Mouse (Mus musculus) frontal cortex, adult (tissue): Measurements from ENCODE around the gene Agap1.

ENCODE experiments used
- ATAC-seq: cut with Nextera tagmentation; 2 replicates; pipeline ENCODE4 v1.9.2; 2017; ENCODE audit warnings: mild to moderate bottlenecking, moderate library complexity, mixed read lengths; ENCODE audit not compliant: low TSS enrichment

The Agap1 gene

DNA sequence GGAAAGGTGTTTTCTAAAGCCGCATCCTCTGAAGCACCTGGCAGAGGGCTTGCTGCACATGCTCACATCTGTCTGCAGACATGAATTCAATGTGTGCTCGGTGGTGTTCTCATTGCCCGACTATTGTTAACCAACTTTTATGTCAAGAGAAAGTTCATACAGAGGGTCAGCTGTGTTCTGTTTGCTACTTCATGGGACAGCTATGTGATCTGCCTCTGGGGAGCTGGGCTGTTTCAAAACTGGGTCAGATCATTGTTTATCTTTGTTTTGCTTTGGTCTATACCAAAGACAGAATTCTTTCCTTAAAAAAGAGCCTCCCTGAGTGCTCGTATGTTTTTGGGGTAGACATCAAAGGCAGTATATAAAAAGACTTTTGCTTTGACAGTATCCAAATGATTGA, 89.5 kb downstream of the Agap1 start:
- ATAC-seq = no peak

DNA sequence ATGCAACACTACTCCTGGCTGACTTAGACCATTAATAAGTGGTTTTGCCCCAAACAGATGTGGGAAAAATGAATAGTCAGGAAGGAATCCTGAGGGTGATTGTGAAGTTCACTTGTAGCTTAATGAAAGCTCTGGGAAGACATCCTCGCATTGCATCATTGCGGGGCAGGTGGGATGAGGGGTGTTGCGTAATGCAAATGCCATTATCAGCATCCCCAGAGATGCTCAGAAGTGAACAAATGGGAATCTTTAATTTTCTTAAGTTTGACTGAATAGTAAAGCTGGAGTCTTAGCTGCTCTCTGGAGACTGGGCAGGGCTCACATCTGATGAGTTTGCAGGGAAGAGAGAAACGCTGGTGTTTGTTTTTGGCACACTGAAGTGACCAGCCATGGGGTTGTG, 90.5 kb downstream of the Agap1 start:
- no peak for ATAC-seq

DNA sequence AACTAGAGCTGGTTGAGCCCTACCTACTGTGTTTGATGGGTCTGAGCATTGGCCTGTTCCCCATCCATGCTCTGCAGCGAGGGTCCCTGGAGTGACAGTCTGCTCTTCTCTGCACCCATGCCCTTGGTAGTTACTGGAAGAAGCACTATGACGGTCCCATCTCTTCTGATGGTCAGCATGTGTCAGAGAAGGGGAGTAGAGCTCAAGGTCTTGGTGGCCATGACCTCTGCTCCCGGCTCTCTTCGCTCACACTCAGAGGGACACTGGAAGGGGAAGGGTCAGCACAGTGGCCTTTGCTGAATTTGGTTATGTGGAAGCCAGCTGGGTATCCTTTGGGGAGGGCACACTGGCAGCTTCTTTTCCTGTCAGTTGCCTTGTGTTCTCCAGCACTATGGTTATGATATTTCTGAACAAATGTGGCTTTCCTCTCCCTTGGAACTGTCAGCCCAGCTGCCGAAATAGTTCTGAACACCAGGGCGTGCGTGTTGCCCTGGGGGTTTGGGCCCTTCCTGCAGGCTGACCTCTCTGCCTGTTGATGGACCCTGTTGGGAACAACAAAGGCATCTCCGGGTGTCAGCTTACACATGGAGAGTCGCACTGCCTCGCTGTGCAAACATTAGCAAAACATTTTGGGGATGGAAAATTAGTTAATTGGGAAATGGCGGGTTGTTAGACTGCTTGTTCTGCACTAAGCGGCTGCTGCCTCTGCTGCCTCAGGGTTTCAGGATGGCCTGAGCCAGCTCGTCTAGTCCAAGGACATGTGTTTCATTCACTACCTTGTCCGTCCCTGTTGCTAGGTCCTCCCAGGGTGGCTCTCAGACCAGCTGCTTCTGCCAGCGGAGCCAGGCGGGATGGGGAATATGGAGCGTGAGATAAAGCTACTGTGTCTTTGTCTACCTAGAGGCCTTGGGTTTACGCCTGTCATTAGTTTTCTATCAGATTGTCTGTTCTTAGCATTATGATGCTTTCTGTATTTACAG, 93.2 kb downstream of the Agap1 start:
- no peak for ATAC-seq

DNA sequence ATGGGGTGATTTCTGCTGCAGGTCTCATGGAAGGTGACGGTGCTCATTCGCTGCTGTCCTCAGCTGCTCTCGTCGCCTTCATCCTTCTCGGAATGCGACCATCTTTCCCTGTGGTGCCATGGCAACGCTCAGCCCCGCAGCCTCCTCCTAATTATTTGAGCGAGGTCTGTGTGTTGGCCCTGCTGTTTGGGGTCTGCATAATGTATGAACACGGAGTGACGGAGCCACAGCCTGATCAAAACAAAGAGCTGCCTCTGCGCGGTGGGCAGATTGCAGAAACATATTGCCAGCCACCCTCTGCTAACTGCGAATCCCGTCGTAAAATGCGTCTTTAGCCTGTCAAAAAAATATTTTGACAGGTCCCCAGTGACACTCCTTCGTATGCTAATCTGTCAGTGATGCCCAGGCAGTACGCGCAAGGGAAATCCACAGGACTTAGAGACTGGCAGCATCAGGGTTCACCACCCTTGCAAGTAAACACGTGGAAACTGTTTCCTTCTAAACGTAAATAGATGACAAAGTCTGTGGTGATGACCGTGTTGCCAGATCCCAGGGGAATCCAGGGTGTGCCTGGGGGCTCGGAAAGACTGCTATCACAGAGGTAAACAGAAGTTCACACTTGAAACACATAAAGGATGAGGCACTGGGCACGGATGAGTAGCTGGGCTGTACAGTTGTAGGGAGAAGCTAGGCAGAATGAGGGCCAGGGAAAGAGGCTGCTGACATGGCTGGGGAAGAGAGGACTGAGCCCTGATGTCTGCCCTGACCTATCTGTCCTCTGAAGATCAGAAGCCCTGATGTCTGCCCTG, 95.7 kb downstream of the Agap1 start:
- ATAC-seq = no peak

DNA sequence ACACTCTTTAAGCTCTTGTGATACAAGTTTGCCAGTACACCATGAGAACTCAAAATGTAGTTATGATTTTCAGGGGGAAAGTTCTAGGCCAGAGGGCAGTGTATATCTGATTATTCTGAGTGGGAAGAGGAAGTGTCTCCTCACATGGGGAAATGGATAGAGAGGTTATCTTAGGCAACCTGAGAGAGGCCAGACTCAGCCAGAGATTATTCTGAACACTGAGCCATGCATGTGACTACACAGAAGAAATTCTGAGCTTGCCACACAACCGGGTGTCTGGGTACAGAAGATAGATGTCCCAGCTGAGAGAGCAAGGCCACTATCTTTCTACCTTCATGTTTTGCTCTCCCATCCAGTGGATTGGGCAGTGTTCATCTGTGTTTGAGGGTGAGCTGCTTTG, 97.9 kb downstream of the Agap1 start:
- ATAC-seq = no peak

DNA sequence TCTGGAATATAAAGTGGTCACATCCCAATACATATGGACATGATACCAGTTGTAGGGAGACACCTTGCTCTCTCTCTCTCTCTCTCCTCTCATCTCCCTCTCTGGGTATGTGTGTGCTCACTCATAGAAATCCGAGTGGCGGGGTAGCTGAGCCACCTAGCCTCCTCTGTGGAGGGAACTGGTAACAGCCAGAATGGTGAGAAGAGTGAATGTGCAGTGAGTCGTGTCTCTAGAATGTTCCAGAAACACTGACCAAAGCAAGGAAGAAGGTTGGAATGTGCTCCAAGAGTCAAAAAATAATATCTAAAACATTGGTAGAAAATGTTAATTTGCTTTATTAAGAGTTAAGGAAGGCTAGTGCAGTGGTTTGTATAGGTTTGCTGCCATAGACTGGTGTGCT, 99.2 kb downstream of the Agap1 start:
- no peak for ATAC-seq

DNA sequence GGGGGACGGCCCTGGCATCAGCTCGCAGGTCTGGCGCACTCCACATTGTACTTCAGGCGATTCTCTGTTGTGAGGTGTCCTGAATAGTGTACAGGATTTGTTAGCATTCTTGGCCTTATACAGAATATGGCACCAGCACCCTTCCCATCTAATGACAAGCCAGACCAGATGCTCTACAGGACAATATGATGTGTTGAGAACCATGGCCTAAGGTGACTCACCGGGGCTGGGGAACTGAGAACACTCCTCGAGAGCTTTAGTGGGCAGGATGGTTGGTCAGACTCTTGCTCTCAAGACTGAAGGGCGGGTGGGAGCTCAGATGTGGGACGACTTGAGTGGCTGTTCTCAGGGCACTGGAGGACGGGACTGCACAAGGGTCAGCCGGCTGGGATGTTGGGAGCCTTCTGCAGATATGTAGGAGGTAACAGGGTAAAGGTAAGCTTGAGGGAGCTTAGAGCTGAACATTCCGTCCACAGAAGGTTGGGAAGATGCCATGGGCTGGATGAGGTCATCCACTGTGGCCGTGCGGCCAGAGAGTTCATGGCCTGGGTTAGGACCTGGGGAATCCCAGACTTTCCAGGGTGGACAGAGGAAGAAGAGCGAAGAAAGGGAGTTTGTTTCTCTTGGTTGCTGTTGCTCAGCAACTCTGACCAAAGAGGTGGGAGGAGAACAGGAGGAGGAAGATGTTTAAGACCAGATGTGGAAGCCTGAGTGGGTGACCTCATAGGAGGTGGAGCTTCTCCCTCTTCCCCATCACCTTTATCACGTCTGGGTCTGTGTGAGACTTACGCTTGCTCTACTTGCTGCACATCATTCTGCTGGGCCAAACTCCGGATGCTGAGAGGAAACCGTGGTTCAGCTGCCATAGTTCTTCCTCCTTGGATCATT, 100.6 kb downstream of the Agap1 start:
- ATAC-seq = no peak

DNA sequence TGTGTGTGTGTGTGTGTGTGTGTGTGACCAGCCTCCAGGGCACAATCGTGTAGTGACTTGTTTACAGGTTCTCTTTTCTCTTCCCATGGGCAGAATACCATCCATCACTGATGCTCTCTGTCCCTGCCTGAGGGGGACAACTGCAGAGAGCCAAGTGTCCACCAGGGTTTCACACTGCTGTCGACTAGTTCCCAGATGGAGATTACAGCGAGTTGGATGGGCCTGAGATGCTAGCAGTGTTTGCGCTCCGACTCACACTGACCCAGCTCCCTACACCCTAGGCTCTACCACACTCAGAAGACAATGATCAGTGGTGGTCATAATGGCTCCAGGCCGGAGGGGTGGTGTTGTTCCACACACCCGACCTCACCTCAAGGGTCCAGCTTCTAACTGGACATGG, 101.4 kb downstream of the Agap1 start:
- no peak for ATAC-seq

DNA sequence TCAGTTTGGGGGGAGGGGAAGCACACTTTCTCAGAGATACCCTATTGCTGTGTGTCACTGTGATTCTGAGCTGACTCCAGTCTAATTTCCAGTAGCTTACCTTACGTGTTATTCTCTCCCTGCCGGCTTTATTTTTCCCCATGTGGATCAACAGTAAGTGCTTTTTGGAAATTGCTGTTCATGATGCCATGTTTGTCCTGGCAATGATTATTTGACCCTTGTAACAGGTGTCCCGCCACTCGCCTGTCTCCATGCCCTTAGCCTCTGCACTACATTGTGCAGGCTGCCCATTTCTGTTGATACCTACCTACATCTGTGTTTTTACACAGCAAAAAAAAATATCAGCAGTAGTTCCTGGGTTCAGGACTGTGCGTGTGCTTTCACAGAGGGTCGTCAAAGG, 102.8 kb downstream of the Agap1 start:
- no peak for ATAC-seq

DNA sequence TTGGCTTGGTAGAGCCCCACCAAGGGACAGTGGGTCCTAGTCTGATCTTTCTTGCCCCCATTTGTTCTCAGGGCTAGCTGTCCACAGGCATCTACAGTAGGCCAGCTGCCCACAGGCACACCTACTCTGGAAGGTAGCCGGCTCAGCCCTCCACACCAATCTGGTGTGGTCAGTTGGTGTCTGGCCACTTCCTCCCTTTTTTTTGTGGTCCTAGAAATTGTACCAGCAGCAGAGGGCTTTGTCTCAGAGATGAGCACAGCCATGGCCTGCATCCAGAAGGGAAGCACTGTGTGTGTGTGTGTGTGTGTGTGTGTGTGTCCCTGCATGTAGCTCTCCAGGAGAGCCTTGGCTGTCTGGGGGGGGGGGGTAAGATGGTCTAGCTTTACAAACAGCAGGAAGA, 103.5 kb downstream of the Agap1 start:
- no peak for ATAC-seq

DNA sequence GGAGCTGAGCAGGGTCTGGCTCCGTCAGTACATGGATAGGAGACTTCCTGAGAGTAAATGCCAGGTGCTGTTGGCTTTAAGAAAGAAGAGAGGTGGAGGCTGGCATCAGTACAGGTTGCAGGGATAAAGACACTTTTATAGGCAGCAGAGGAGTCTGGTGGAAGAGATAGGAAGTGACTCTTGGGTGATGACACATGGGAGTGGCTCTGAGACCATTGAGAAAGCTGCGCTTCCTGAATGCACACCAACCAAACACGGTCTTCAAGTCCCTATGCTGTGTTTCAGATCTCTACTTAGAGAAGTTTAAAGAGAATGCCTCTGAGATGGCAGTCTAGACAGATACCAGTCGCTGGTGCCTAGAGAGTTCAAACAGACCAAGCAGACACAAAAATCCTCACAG, 108.8 kb downstream of the Agap1 start:
- ATAC-seq = no peak

DNA sequence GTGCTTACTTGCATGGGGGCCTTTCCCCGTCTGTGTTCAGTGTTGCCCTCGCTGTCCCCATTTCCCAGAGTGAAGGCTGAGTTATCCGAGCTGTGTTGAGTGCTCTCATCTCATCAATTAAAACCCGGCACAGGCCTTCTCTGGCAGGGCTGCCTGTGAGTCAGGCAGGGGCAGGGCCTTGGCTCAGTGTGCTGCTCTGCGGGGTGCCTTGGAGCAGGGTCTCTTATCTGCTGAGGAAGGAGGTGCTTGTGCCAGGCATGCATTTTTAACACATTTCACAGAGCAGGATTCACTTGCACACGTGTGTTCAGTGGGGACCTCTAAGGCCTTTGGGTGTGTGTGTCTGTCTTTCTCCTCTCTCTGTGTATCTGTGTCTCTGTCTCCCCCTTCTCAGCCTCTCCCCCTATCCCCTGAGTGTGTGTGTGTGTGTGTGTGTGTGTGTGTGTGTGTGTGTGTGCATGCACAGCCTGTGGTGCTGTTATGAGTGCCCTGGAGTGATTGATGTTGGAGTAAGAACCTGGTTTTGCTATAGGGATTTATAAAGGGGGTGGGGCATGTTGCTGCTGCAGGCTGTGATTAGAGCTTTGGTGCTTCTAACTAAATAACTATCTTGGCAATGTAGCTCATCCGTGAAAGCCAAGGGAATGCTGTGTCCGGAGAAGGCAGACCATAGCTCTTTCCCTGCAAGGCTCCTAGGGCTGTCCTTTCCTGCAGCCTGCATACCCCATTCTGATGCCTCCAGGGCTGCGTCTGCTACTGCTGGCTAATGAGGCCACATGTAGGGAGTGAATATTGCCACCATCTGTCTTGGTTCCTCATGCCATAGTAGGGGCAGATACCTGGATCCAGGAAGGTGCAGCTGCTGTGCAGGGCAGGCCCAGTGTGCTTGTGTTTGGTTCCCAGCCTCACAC, 112.2 kb downstream of the Agap1 start:
- no peak for ATAC-seq

DNA sequence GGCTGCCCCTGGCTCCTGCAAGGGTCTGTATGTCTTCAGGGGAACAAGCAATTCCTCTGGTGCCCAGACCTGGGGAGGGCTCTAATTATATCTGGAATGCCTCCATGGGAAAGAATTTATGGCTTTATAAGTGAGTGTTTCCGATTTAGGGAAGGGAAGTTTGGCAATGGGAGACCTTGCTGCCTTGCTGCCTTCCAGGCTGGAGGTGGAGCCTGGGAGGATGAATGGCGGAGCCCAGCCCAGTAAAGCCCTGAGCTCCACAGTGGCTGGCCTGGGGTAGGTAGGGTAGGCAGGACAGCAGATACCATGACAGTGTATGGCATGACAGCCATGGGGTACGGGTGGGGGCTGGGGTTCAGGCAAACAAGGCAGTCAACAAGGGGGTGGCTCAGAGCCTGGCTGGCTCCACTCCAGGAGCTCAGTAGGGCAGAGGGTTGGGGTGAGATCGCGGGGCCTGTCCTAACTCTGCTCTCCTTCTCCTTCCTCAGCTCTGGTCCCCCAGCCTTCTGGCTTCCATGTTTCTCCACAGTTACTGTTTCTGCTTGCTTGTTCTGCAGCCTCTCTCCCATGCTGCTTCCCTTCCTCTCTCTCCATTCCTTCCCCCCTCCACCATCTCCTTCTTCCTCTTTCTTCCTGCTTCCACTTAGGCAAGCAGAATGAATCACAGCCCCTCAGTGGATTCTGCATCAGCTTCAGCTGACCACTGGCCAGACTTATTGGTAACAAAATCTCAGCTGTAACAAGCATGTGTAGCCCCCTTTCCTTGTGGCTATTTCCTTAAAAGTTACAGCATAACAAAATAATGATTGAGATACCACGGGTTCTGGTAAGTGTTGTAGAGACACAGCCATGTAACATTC, 114.2 kb downstream of the Agap1 start:
- no peak for ATAC-seq

DNA sequence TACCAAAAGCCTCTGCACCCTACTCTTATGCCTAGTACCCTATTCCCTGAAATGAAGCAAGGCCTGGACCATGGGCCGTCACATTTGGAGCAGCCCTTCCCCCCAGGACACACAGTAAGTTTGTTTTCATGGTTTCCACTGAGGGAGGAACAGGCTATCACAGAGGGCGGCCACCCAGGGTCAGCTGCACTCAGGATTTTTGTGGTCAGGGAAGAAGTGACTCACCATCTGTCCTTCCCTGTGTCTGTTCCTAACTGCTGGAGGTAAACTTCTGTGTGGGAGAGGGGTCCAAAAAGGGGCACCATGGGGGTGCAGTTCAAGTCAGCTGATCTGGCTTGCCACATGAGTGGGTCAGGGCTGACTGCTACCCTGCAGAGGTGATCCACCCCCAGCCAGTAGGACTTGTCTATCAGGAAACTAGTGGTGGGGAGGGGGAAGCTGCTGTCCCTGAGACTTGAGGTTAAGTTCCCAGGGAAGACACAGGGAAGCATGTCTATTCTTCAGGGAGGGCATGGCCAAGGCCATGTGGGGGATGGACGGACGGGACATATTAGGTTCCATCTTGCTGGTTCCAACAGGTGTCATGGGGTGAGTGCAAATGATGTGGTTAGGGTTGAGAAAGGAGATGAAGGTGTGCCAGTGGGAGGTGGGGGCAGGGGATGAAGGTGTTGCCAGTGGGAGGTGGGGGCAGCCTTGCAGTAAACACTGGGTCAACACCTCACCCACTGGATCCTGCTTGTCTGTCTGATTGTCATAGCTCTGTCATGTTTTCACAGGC, 116.1 kb downstream of the Agap1 start:
- no peak for ATAC-seq

DNA sequence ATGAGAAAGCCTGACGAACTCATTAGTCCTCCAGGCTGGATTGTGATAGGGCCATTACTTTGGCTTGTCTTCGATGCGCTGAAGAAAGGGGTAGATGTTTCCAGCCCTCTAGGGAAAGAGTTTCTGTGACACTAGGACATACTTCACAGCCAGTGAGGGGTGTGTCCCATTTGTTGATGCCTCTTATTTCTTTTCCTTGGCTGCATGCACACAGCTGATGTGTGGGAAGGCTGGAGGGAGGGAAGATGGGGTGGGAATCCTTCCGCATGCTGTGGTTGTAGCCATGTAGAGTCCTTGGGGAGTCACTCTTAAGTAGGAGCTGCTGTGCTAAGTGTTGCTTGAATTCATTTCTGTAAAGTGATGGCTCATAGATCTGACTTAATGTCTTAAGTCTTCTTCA, 118.9 kb downstream of the Agap1 start:
- ATAC-seq = peak; percentile 36

DNA sequence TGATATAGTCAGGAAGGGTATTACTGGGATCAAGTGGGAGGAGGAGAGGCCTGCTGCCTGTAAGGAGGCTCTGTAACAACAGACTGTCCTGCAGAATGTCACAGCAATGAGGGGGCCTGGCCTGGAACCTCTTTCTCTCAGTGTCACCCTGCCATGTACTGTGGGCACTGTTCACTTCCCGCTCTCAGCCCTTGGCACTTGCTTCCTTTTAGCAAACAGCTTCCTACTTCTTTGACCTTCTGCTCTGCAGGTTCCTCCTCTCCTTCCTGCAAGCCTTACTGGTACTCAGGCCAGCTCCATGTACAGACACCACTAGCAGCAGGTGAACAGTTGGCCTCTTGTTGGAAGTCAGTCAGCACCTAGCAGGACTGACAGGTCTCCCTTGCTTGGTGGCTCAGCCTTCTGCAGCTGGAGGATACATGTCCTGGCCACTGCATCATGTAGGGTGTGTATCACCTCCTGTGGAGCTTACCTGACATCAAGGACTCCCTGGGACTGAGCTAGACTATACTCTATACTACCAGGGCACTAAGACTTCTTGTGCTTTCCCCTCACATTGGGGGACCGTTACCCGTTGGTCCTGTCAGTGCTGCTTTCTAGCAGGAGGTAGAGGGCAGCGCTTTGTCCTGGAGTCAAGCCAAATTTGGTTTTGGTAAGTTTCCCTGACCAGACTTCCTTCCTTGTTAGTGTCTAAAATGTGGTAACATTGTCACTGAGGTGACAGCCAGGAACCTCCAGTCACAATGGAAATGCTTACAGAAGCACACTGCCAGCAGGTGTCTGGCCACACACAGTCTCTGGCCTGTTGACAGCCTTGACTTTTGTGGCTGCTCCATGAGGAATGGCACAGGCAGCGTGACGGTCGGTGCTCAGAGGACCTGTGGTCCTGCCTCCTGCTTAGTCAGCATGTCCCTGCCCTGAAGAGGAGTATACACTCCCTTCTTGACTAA, 120.6 kb downstream of the Agap1 start:
- ATAC-seq = no peak

DNA sequence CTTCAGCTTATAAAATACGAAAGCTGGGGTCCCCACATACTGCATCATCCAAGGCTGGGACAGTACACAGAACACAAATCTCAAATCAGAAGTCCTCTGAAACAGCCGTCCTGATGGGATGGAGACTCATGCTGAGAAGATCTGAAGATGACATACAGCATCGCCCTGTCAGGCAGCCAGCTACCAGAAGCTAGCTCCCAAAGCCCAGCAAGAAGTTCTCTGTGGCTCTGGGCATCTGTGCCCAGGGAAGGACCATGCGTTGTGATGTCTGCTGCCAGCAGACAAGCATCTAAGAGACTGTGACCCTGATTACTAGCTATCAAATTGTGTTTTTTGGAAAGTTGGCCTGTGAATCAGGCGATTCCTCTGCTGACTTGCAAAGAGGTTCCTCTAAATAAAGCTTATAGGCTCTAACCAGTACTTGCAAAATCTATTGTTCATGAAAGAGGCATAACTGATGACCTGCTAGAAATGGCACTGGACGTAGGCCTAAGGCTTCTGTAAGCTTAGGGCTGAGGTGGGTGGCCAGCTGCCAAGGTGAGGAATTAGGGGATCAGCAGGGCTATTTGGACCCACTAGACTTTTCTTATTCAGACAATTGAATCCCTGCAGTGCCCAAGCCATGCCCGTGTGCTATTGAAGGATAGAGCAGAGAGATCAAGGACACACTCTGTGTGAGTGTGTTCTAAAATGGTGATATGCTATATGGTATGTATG, 121.7 kb downstream of the Agap1 start:
- no peak for ATAC-seq
